Mouse (Mus musculus): ENCODE results near the gene Bicra. TPM values are rescaled to one million over a fixed set of nuclear protein-coding genes. Genes with fewer than 3 reads are reported as not detected.

Gene Bicra
- total and polyA plus RNA-seq, 3 experiments, result 0.81 to 14.1 TPM; not detected in 1

DNA sequence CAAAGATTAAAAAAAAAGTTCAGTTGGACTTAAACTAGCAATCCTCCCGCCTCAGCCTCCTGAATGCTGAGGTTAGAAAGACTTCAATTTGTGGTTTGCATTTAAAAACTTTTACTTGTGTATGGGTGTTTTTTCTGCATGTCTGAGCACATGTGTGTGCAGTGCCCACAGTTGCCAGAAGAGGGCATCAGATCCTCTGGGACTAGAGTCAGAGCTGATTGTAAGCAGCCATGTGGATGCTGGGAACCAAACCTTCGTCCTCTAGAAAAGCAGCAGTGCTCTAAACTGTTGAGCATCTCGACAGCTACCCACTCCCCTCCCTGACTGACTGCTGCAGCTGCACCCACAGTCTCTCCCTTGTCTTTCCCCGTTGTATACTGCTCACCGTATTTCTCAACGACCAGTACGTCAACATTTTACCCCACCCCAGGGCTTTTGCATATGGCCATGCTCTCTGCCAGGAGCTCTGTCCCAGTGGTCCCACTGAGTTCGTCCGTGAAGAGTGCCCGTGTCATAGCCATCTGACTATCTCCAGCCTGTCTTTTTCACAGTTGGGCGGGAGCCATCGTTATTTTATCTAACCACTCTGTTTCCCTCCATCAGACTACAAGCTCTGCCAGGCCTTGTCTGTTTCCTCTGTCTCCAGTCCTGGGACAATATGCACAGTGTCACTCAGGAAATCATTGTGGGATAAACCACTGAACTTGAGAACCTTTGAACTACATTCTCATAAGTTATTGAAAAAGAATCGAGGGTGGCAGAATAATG is 94.2 kb downstream of the Bicra start (continued):
- TF ChIP-seq ZNF384 (IDR thresholded peaks at IDR 0.05; ENCODE audit: low read depth, low read length) (0 out of 2 replicates have a peak, but pooled peaks have one; percentile 34), JUND (IDR thresholded peaks at IDR 0.05; ENCODE audit: low read depth, low read length) (no peak), ZC3H11A (IDR thresholded peaks at IDR 0.05; ENCODE audit: low read depth, low read length) (no peak), POLR2AphosphoS2 (IDR thresholded peaks at IDR 0.05; ENCODE audit: low read length) (no peak), USF2 (IDR thresholded peaks at IDR 0.05; ENCODE audit: borderline replicate concordance in 1 of 2, insufficient read depth in 1 of 2, low read depth in 1 of 2, low read length in 2 of 2) (no peak), GATA1 (IDR thresholded peaks at IDR 0.05; ENCODE audit: low read depth, low read length) (peak; percentile 59; the same call in 1 of the 2 replicates), TBP (IDR thresholded peaks at IDR 0.05; ENCODE audit: low read depth, low read length) (no peak)

DNA sequence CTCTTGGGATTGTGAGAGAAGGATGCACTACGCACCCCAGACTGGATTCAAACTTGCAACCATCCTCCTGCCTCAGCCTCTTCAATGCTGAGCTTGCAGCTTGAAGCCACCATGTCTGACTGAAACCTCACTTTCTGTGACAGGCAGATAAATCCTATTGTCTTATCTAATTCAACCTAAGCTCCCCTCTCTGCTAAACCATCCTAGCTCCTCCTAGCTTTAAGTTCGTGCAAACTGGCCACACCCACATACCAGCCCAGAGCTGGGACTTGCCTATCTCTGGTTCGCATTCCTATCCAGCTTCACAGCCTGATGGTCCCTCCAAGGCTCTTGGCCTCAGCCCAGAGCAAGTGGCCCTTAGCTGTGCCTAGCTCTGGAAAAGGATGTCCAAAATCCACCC is 95.3 kb downstream of the Bicra start:
- no peak overlapping the region for H3K9ac ChIP-seq (ENCODE audit: control insufficient read depth, low read depth, low read length, poor library complexity, severe bottlenecking)
- peak overlapping the region; percentile 82 for H3K27ac ChIP-seq (ENCODE audit: control insufficient read depth, low read depth, low read length)
- peak; percentile 92 for DNase-seq (ENCODE audit: low read depth, low spot score)
- peaks cover 3 to 54% of the 10 kb centered on the region in 2 experiments for H3K4me1 ChIP-seq (ENCODE audit: control insufficient read depth in 1 of 2, insufficient read depth in 2 of 2, low read length in 2 of 2)
- H3K27me3 ChIP-seq (ENCODE audit: control insufficient read depth in 1 of 2, insufficient read depth in 2 of 2, low read length in 2 of 2), result no peaks in the 10 kb centered on the region
- TF ChIP-seq GABPA (IDR thresholded peaks at IDR 0.05; ENCODE audit: low read depth, low read length), result no peak
- peak; percentile 93 for TF ChIP-seq GATA1 (IDR thresholded peaks at IDR 0.05; ENCODE audit: low read depth, low read length)
- TF ChIP-seq MYC (IDR thresholded peaks at IDR 0.05; ENCODE audit: low read depth, low read length), result peak; percentile 60; the same call in 1 of the 2 replicates
- TF ChIP-seq SIN3A (IDR thresholded peaks at IDR 0.05; ENCODE audit: low read length), result peak; percentile 55; the same call in 1 of the 2 replicates
- 0 out of 2 replicates have a peak, but pooled peaks have one; percentile 29 for TF ChIP-seq MAX (IDR thresholded peaks at IDR 0.05; ENCODE audit: low read length)
- TF ChIP-seq CHD2 (IDR thresholded peaks at IDR 0.05; ENCODE audit: low read length), result no peak
- TF ChIP-seq RCOR1 (IDR thresholded peaks at IDR 0.05; ENCODE audit: low read depth, low read length), result peak; percentile 91
- 0 out of 2 replicates have a peak, but pooled peaks have one; percentile 38 for TF ChIP-seq TBP (IDR thresholded peaks at IDR 0.05; ENCODE audit: low read depth, low read length)
- TF ChIP-seq EP300 (IDR thresholded peaks at IDR 0.05; ENCODE audit: low read depth in 1 of 2, low read length in 2 of 2), result peak; percentile 75 to 81
- TF ChIP-seq TAL1 (IDR thresholded peaks at IDR 0.05; ENCODE audit: low read length), result peak; percentile 91
- TF ChIP-seq MAFK (IDR thresholded peaks at IDR 0.05; ENCODE audit: borderline replicate concordance, low read depth, low read length), result peak; percentile 74; the same call in 1 of the 2 replicates
- no peak for TF ChIP-seq USF2 (IDR thresholded peaks at IDR 0.05; ENCODE audit: borderline replicate concordance in 1 of 2, insufficient read depth in 1 of 2, low read depth in 1 of 2, low read length in 2 of 2)
- TF ChIP-seq TCF12 (IDR thresholded peaks at IDR 0.05; ENCODE audit: low read depth, low read length), result peak; percentile 85
- TF ChIP-seq ETS1 (IDR thresholded peaks at IDR 0.05; ENCODE audit: low read depth, low read length), result peak; percentile 53; the same call in 1 of the 2 replicates
- no peak for TF ChIP-seq POLR2AphosphoS5 (IDR thresholded peaks at IDR 0.05; ENCODE audit: borderline replicate concordance, low read depth, low read length)
- no peaks in the 10 kb centered on the region; the same call in 1 of the 2 replicates for H3K79me2 ChIP-seq (ENCODE audit: control insufficient read depth, insufficient read depth, low read length, poor library complexity)
- H3K9me3 ChIP-seq (replicated peaks; ENCODE audit: insufficient read depth, low read length), result no peaks in the 10 kb centered on the region
- peaks cover 0 to 44% of the 10 kb centered on the region in 2 experiments; a peak in 2 of 4 replicates for H3K36me3 ChIP-seq (ENCODE audit: control insufficient read depth in 1 of 2, insufficient read depth in 2 of 2, low read length in 2 of 2)
- no peak overlapping the region for H3K4me3 ChIP-seq (ENCODE audit: control insufficient read depth in 1 of 2, insufficient read depth in 1 of 2, low read depth in 2 of 2, low read length in 2 of 2)

All from MEL (cell line).